Mouse (Mus musculus): ENCODE data around the gene Epha2.

DNA sequence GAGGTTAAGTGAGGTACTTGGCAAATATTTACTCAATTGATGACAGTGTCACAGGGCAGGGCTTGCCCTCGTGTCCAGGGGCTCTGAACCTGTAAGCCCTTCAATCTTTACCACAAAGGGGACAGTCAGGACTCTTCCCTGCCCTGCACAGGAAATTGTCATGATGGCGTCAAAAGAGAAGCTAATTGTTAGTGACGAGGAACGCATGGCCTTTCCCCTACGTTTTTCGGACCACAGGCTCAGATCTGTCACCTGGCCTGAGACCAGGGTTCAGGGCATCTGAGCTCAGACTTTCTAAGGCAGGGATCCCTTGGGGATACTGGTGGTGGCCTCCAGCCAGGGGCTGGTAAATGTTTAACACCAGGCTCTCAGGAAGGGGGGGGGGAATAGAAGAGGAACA is 19.9 kb upstream of the Epha2 start:
- TF ChIP-seq CTCF (IDR thresholded peaks at IDR 0.05; ENCODE audit: low read depth, low read length) (no peak), POLR2A (IDR thresholded peaks at IDR 0.05; ENCODE audit: borderline replicate concordance, low read depth, low read length) (no peak)
